Mouse (Mus musculus) megakaryocyte, embryonic 14.5 days (primary cell): ENCODE results near the gene 4933406M09Rik.

Experiments
- FLI1 ChIP-seq: IDR thresholded peaks from 2 replicates; pipeline ENCODE4 v1.6.1; 2012; ENCODE audit warnings: low read length, inconsistent platforms, mixed read lengths
- GATA1 ChIP-seq: IDR thresholded peaks from 3 replicates; pipeline ENCODE4 v1.6.1; 2012; ENCODE audit warnings: mixed read lengths, low read length, inconsistent platforms, borderline replicate concordance

- TF ChIP-seq GATA1 (no peak), FLI1 (no peak)
Measured at GRCm38 (mm10) chr1:134440437-134440836, 54.7 kb downstream of the 4933406M09Rik start.
